Mouse (Mus musculus) limb, embryonic 13.5 days (tissue): ENCODE results near the gene Mndal. TPM values are rescaled to one million over a fixed set of nuclear protein-coding genes. Genes with fewer than 3 reads are reported as not detected.
"Not testable (repeated sequence)": the region's sequence is repeated elsewhere in the genome, so short reads cannot be mapped to it uniquely, and the experiment has no call there.

ENCODE experiments used
- ATAC-seq: fragments of 200-750 bp; cut with Nextera tagmentation; 2 replicates; pipeline ENCODE4 v1.8.0; 2017; ENCODE audit warnings: low read depth, moderate number of reproducible peaks, moderate TSS enrichment; ENCODE audit not compliant: low FRiP score
- H3K27ac ChIP-seq: fragments of 300-500 bp; sonication (generic); 2 replicates; pipeline ENCODE4 v1.5.1; 2015; ENCODE audit warnings: inconsistent platforms, mild to moderate bottlenecking, moderate library complexity
- H3K27me3 ChIP-seq: fragments of 300-500 bp; sonication (generic); 2 replicates; pipeline ENCODE4 v1.6.1; 2015; ENCODE audit warnings: mild to moderate bottlenecking, inconsistent platforms
- H3K36me3 ChIP-seq: fragments of 300-500 bp; sonication (generic); 2 replicates; pipeline ENCODE4 v1.6.1; 2015; ENCODE audit warnings: inconsistent platforms, mild to moderate bottlenecking, moderate library complexity
- H3K4me1 ChIP-seq: fragments of 300-500 bp; sonication (generic); 2 replicates; pipeline ENCODE4 v1.6.1; 2015; ENCODE audit warnings: inconsistent platforms
- H3K4me2 ChIP-seq: fragments of 300-500 bp; sonication (generic); replicated peaks from 2 replicates; pipeline ENCODE4 v1.6.1; 2015; ENCODE audit warnings: inconsistent platforms, mild to moderate bottlenecking, moderate library complexity
- H3K4me3 ChIP-seq: fragments of 300-500 bp; sonication (generic); 2 replicates; pipeline ENCODE4 v1.5.1; 2015; ENCODE audit warnings: moderate library complexity, mild to moderate bottlenecking, inconsistent platforms
- H3K9ac ChIP-seq: fragments of 300-500 bp; sonication (generic); 2 replicates; pipeline ENCODE4 v1.6.1; 2015; ENCODE audit warnings: mild to moderate bottlenecking, inconsistent platforms
- H3K9me3 ChIP-seq: fragments of 300-500 bp; sonication (generic); 2 replicates; pipeline ENCODE4 v1.6.1; 2016; ENCODE audit warnings: inconsistent platforms
- WGBS: fragments of 180-500 bp; shearing (Covaris S2); methylation state at CpG from one replicate; pipeline ENCODE4 v1.1.7; 2015; 5-methylcytosine and 5-hydroxymethylcytosine counted together
- polyA plus RNA-seq: library from polyadenylated mRNA; unstranded; fragments of >200 nt; fragmentation: Nextera tagmentation; extraction: Ambion mirVana; gene quantifications from 2 replicates; pipeline ENCODE4 v1.2.1, GENCODE M21; 2015

Gene Mndal
- polyA plus RNA-seq, 1 experiment from 2014 or later, result 1.1 TPM

GRCm38 (mm10) chr1:173879225-173879987 lies 62.9 kb downstream of the Mndal start:
- H3K4me1 ChIP-seq, H3K4me2 ChIP-seq, H3K4me3 ChIP-seq, H3K27me3 ChIP-seq, H3K36me3 ChIP-seq, H3K9me3 ChIP-seq, ATAC-seq, H3K9ac ChIP-seq, H3K27ac ChIP-seq: not testable (repeated sequence)
- 78% methylated on average over 5 of the region's 5 CpGs for WGBS

DNA sequence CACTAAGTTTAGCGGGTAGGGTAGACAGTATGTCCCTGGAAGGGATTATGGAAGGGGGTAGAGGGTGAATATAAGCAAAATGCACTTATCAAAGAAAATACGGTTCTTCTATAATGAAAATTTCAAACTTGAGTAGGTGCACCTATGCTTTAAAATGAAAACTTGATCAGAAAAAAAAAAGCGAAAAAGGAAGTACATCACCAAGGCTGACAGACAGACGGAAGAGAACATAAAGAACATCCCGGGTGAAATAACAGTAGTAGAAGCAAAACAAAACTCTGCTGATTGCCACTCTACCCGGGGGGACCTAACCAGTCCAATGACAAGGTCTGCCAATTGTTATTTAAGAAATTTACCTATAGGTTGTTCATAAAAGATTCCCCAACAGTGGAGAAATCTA lies 64.0 kb downstream of the Mndal start:
- not testable (repeated sequence) for ATAC-seq, H3K9me3 ChIP-seq, H3K27ac ChIP-seq, H3K27me3 ChIP-seq, H3K4me3 ChIP-seq, H3K9ac ChIP-seq, H3K4me2 ChIP-seq, H3K36me3 ChIP-seq, H3K4me1 ChIP-seq
- 88% methylated on average over 6 of the region's 6 CpGs for WGBS

- H3K4me1 ChIP-seq, H3K4me2 ChIP-seq, H3K27ac ChIP-seq, H3K36me3 ChIP-seq, H3K9ac ChIP-seq, H3K27me3 ChIP-seq, H3K4me3 ChIP-seq, H3K9me3 ChIP-seq, ATAC-seq: not testable (repeated sequence)
- WGBS, result 73% methylated on average over 1 of the region's 1 CpGs
Observed at GRCm38 (mm10) chr1:173877125-173877524, 65.2 kb downstream of the Mndal start.

GRCm38 (mm10) chr1:173868586-173868985 lies 73.7 kb downstream of the Mndal start:
- ATAC-seq, H3K9ac ChIP-seq, H3K4me1 ChIP-seq, H3K27me3 ChIP-seq, H3K36me3 ChIP-seq, H3K27ac ChIP-seq, H3K9me3 ChIP-seq, H3K4me2 ChIP-seq, H3K4me3 ChIP-seq: not testable (repeated sequence)
- 76% methylated on average over 1 of the region's 1 CpGs for WGBS

GRCm38 (mm10) chr1:173866504-173866903 lies 75.8 kb downstream of the Mndal start:
- no peaks in the 10 kb centered on the region for H3K36me3 ChIP-seq
- no peak overlapping the region for H3K27ac ChIP-seq
- H3K9me3 ChIP-seq, result no peaks in the 10 kb centered on the region
- 82% methylated on average over 12 of the region's 12 CpGs for WGBS
- no peak overlapping the region for H3K4me2 ChIP-seq
- H3K27me3 ChIP-seq, result no peaks in the 10 kb centered on the region
- ATAC-seq, result no peak
- H3K9ac ChIP-seq, result no peak overlapping the region
- H3K4me3 ChIP-seq, result no peak overlapping the region
- H3K4me1 ChIP-seq, result no peaks in the 10 kb centered on the region

GRCm38 (mm10) chr1:173853711-173854110 lies 88.6 kb downstream of the Mndal start:
- not testable (repeated sequence) for H3K9ac ChIP-seq, H3K36me3 ChIP-seq, H3K27ac ChIP-seq, H3K27me3 ChIP-seq, ATAC-seq, H3K4me2 ChIP-seq, H3K4me1 ChIP-seq, H3K9me3 ChIP-seq, H3K4me3 ChIP-seq

DNA sequence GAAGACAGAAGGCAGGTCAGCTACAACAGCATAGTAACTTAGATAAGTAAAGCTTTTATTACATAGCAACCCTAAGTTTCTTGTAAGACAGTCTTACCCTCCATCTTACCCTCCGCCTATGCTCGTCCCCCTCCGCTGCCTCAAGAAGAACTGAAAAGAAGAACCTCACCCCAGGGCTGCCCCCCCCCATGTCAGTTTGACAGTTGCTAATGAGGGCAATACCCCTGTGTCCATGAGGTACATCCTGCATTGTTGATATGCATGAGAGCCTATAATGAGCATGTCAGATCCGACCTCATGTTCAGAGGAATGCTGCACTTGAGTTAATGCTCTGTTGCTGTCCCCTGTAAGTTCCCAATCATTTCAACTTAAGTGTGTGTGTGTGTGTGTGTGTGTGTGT lies 89.4 kb downstream of the Mndal start:
- H3K4me1 ChIP-seq, H3K4me2 ChIP-seq, H3K9me3 ChIP-seq, H3K36me3 ChIP-seq, ATAC-seq, H3K4me3 ChIP-seq, H3K27ac ChIP-seq, H3K9ac ChIP-seq, H3K27me3 ChIP-seq: not testable (repeated sequence)
- WGBS, result 56% methylated on average over 4 of the region's 4 CpGs

- not testable (repeated sequence) for H3K27ac ChIP-seq, H3K4me2 ChIP-seq, H3K4me1 ChIP-seq, H3K27me3 ChIP-seq, H3K9ac ChIP-seq, H3K9me3 ChIP-seq, H3K36me3 ChIP-seq, ATAC-seq, H3K4me3 ChIP-seq
- WGBS, result 87% methylated on average over 4 of the region's 4 CpGs
Observed at GRCm38 (mm10) chr1:173846193-173846592, 96.1 kb downstream of the Mndal start.

- no peaks in the 10 kb centered on the region for H3K9me3 ChIP-seq
- no peak overlapping the region for H3K9ac ChIP-seq
- H3K27ac ChIP-seq, result no peak overlapping the region
- ATAC-seq, result no peak
- H3K27me3 ChIP-seq, result no peaks in the 10 kb centered on the region
- H3K4me1 ChIP-seq, result no peaks in the 10 kb centered on the region
- no peaks in the 10 kb centered on the region for H3K36me3 ChIP-seq
- H3K4me3 ChIP-seq, result no peak overlapping the region
- WGBS, result 88% methylated on average over 1 of the region's 1 CpGs
- no peak overlapping the region for H3K4me2 ChIP-seq
Observed at GRCm38 (mm10) chr1:173844754-173845153, 97.5 kb downstream of the Mndal start.

GRCm38 (mm10) chr1:173821481-173821803 lies 120.8 kb downstream of the Mndal start:
- ATAC-seq, H3K36me3 ChIP-seq: not testable (repeated sequence)
- 7% methylated on average over 2 of the region's 2 CpGs for WGBS

GRCm38 (mm10) chr1:173820794-173821480 lies 121.4 kb downstream of the Mndal start:
- 44% methylated on average over 2 of the region's 2 CpGs for WGBS
- H3K4me3 ChIP-seq, H3K27me3 ChIP-seq, H3K9me3 ChIP-seq, H3K27ac ChIP-seq, H3K9ac ChIP-seq, H3K4me2 ChIP-seq, H3K4me1 ChIP-seq, H3K36me3 ChIP-seq, ATAC-seq: not testable (repeated sequence)

More at GRCm38 (mm10) chr1:173821481-173821803, 120.8 kb downstream of the Mndal start:
- H3K4me3 ChIP-seq, H3K4me2 ChIP-seq, H3K27me3 ChIP-seq, H3K9ac ChIP-seq, H3K27ac ChIP-seq, H3K9me3 ChIP-seq, H3K4me1 ChIP-seq: not testable (repeated sequence)

DNA sequence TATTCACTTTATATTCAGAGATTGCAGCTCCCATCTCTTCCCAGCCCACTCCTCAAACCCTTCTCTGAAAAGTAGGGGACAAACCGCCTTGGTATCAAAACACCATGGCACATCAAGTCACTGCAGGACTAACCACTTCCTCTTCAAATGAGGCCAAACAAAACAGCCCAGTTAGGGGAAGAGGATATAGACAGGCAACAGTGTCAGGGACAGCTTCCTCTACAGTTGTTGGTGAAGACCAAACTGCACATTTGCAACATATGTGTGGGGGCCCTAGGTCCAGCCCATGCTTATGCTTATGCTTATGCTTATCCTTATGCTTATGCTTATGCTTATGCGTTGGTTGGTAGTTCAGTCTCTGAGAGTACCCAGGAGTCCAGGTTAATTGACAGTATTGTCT lies 133.0 kb downstream of the Mndal start:
- H3K4me2 ChIP-seq, H3K4me3 ChIP-seq, H3K9me3 ChIP-seq, H3K4me1 ChIP-seq, ATAC-seq, H3K27me3 ChIP-seq, H3K36me3 ChIP-seq, H3K27ac ChIP-seq, H3K9ac ChIP-seq: not testable (repeated sequence)
- WGBS, result 82% methylated on average over 2 of the region's 2 CpGs
